Mouse (Mus musculus): ENCODE results near the gene Pop7. TPM values are rescaled to one million over a fixed set of nuclear protein-coding genes. Genes with fewer than 3 reads are reported as not detected.

Pop7 gene
- polyA plus RNA-seq, 1 experiment from 2014 or later: 28.3 TPM

- H3K4me1 ChIP-seq (ENCODE audit: control insufficient read depth, low read depth, low read length): no peaks in the 10 kb centered on the region
- WGBS (ENCODE audit: insufficient replicate concordance): 7% methylated on average over 17 of the region's 17 CpGs
- H3K36me3 ChIP-seq (ENCODE audit: control insufficient read depth, insufficient read depth): no peaks in the 10 kb centered on the region
- no peaks in the 10 kb centered on the region for H3K9me3 ChIP-seq (replicated peaks; ENCODE audit: control insufficient read depth, low read length)
- peak overlapping the region; percentile 49 for H3K4me3 ChIP-seq (ENCODE audit: low read depth, low read length)
- peak overlapping the region; percentile 37; the same call in 1 of the 2 replicates for H3K9ac ChIP-seq (ENCODE audit: low read depth, low read length)
- peaks cover 15% of the 10 kb centered on the region for H3K27me3 ChIP-seq (ENCODE audit: control insufficient read depth, insufficient read depth, low read depth, low read length)
- no peak overlapping the region for H3K27ac ChIP-seq (ENCODE audit: low read length)
- H3K4me2 ChIP-seq (ENCODE audit: low read depth, low read length): peak overlapping the region; percentile 41
- ATAC-seq (ENCODE audit: low read depth): no peak
These were observed 16.5 kb downstream of the Pop7 start for GRCm38 (mm10) chr5:137485851-137486155.

GRCm38 (mm10) chr5:137485071-137485850 lies 17.1 kb downstream of the Pop7 start:
- peak overlapping the region; percentile 37; the same call in 1 of the 2 replicates for H3K9ac ChIP-seq (ENCODE audit: low read depth, low read length)
- no peaks in the 10 kb centered on the region for H3K4me1 ChIP-seq (ENCODE audit: control insufficient read depth, low read depth, low read length)
- H3K4me2 ChIP-seq (ENCODE audit: low read depth, low read length): peak overlapping the region; percentile 41
- H3K27me3 ChIP-seq (ENCODE audit: control insufficient read depth, insufficient read depth, low read depth, low read length): peaks cover 15% of the 10 kb centered on the region
- no peak for ATAC-seq (ENCODE audit: low read depth)
- H3K36me3 ChIP-seq (ENCODE audit: control insufficient read depth, insufficient read depth): no peaks in the 10 kb centered on the region
- H3K27ac ChIP-seq (ENCODE audit: low read length): no peak overlapping the region
- 16% methylated on average over 30 of the region's 30 CpGs for WGBS (ENCODE audit: insufficient replicate concordance)
- H3K9me3 ChIP-seq (replicated peaks; ENCODE audit: control insufficient read depth, low read length): no peaks in the 10 kb centered on the region
- H3K4me3 ChIP-seq (ENCODE audit: low read depth, low read length): peak overlapping the region; percentile 49

GRCm38 (mm10) chr5:137481897-137482296 lies 20.4 kb downstream of the Pop7 start:
- Histone ChIP-seq H3K36me3 (ENCODE audit: control insufficient read depth, insufficient read depth) (no peaks in the 10 kb centered on the region), H3K4me1 (ENCODE audit: control insufficient read depth, low read depth, low read length) (no peaks in the 10 kb centered on the region), H3K4me2 (ENCODE audit: low read depth, low read length) (no peak overlapping the region), H3K9me3 (replicated peaks; ENCODE audit: control insufficient read depth, low read length) (no peaks in the 10 kb centered on the region), H3K4me3 (ENCODE audit: low read depth, low read length) (no peak overlapping the region), H3K27me3 (ENCODE audit: control insufficient read depth, insufficient read depth, low read depth, low read length) (peaks cover 15% of the 10 kb centered on the region), H3K27ac (ENCODE audit: low read length) (peak overlapping the region; percentile 69), H3K9ac (ENCODE audit: low read depth, low read length) (no peak overlapping the region)
- WGBS (ENCODE audit: insufficient replicate concordance): 43% methylated on average over 8 of the region's 8 CpGs
- ATAC-seq (ENCODE audit: low read depth): peak; percentile 86

GRCm38 (mm10) chr5:137481138-137481537 lies 21.2 kb downstream of the Pop7 start:
- H3K4me2 ChIP-seq (ENCODE audit: low read depth, low read length): no peak overlapping the region
- no peak overlapping the region for H3K9ac ChIP-seq (ENCODE audit: low read depth, low read length)
- no peak overlapping the region for H3K4me3 ChIP-seq (ENCODE audit: low read depth, low read length)
- no peak for ATAC-seq (ENCODE audit: low read depth)
- H3K27me3 ChIP-seq (ENCODE audit: control insufficient read depth, insufficient read depth, low read depth, low read length): peaks cover 13% of the 10 kb centered on the region
- H3K9me3 ChIP-seq (replicated peaks; ENCODE audit: control insufficient read depth, low read length): no peaks in the 10 kb centered on the region
- no peaks in the 10 kb centered on the region for H3K4me1 ChIP-seq (ENCODE audit: control insufficient read depth, low read depth, low read length)
- H3K36me3 ChIP-seq (ENCODE audit: control insufficient read depth, insufficient read depth): no peaks in the 10 kb centered on the region
- H3K27ac ChIP-seq (ENCODE audit: low read length): peak overlapping the region; percentile 69; the same call in 1 of the 2 replicates

GRCm38 (mm10) chr5:137476964-137477363 lies 25.4 kb downstream of the Pop7 start, which contains the start of gene Zan:
Zan (minus strand) TSS chr5:137477064.
- no peak for ATAC-seq (ENCODE audit: low read depth)
- H3K27ac ChIP-seq (ENCODE audit: low read length): no peak within 1 kb of the TSS
- WGBS (ENCODE audit: insufficient replicate concordance): 58% methylated on average over 5 of the region's 5 CpGs
- no peaks in the 10 kb centered on the region for H3K9me3 ChIP-seq (replicated peaks; ENCODE audit: control insufficient read depth, low read length)
- H3K4me3 ChIP-seq (ENCODE audit: low read depth, low read length): no peak within 1 kb of the TSS
- no peak within 1 kb of the TSS for H3K4me2 ChIP-seq (ENCODE audit: low read depth, low read length)
- H3K36me3 ChIP-seq (ENCODE audit: control insufficient read depth, insufficient read depth): no peaks in the 10 kb centered on the region
- no peak within 1 kb of the TSS for H3K9ac ChIP-seq (ENCODE audit: low read depth, low read length)
- H3K4me1 ChIP-seq (ENCODE audit: control insufficient read depth, low read depth, low read length): no peaks in the 10 kb centered on the region
- no peaks in the 10 kb centered on the region for H3K27me3 ChIP-seq (ENCODE audit: control insufficient read depth, insufficient read depth, low read depth, low read length)

- no peaks in the 10 kb centered on the region for H3K27me3 ChIP-seq (ENCODE audit: control insufficient read depth, insufficient read depth, low read depth, low read length)
- H3K36me3 ChIP-seq (ENCODE audit: control insufficient read depth, insufficient read depth): no peaks in the 10 kb centered on the region
- no peak for ATAC-seq (ENCODE audit: low read depth)
- no peaks in the 10 kb centered on the region for H3K9me3 ChIP-seq (replicated peaks; ENCODE audit: control insufficient read depth, low read length)
- no peak overlapping the region for H3K27ac ChIP-seq (ENCODE audit: low read length)
- H3K4me3 ChIP-seq (ENCODE audit: low read depth, low read length): no peak overlapping the region
- no peak overlapping the region for H3K9ac ChIP-seq (ENCODE audit: low read depth, low read length)
- no peaks in the 10 kb centered on the region for H3K4me1 ChIP-seq (ENCODE audit: control insufficient read depth, low read depth, low read length)
- no peak overlapping the region for H3K4me2 ChIP-seq (ENCODE audit: low read depth, low read length)
- WGBS (ENCODE audit: insufficient replicate concordance): 45% methylated on average over 2 of the region's 2 CpGs
These were observed 28.0 kb downstream of the Pop7 start for GRCm38 (mm10) chr5:137474351-137474750.

GRCm38 (mm10) chr5:137472252-137472904 lies 29.9 kb downstream of the Pop7 start:
- 28% methylated on average over 5 of the region's 5 CpGs for WGBS (ENCODE audit: insufficient replicate concordance)
- no peak for ATAC-seq (ENCODE audit: low read depth)
- no peak overlapping the region for H3K4me2 ChIP-seq (ENCODE audit: low read depth, low read length)

GRCm38 (mm10) chr5:137466946-137467345 lies 35.4 kb downstream of the Pop7 start:
- no peak overlapping the region for H3K27ac ChIP-seq (ENCODE audit: low read length)
- H3K4me1 ChIP-seq (ENCODE audit: control insufficient read depth, low read depth, low read length): no peaks in the 10 kb centered on the region
- WGBS (ENCODE audit: insufficient replicate concordance): 78% methylated on average over 6 of the region's 6 CpGs
- H3K27me3 ChIP-seq (ENCODE audit: control insufficient read depth, insufficient read depth, low read depth, low read length): no peaks in the 10 kb centered on the region
- no peaks in the 10 kb centered on the region for H3K36me3 ChIP-seq (ENCODE audit: control insufficient read depth, insufficient read depth)
- H3K9me3 ChIP-seq (replicated peaks; ENCODE audit: control insufficient read depth, low read length): no peaks in the 10 kb centered on the region
- H3K4me3 ChIP-seq (ENCODE audit: low read depth, low read length): no peak overlapping the region
- no peak overlapping the region for H3K9ac ChIP-seq (ENCODE audit: low read depth, low read length)
- H3K4me2 ChIP-seq (ENCODE audit: low read depth, low read length): no peak overlapping the region
- no peak for ATAC-seq (ENCODE audit: low read depth)

More at GRCm38 (mm10) chr5:137472252-137472904, 29.9 kb downstream of the Pop7 start:
- no peak overlapping the region for H3K27ac ChIP-seq (ENCODE audit: low read length)
- H3K4me1 ChIP-seq (ENCODE audit: control insufficient read depth, low read depth, low read length): no peaks in the 10 kb centered on the region
- H3K9ac ChIP-seq (ENCODE audit: low read depth, low read length): no peak overlapping the region
- H3K27me3 ChIP-seq (ENCODE audit: control insufficient read depth, insufficient read depth, low read depth, low read length): no peaks in the 10 kb centered on the region
- no peaks in the 10 kb centered on the region for H3K36me3 ChIP-seq (ENCODE audit: control insufficient read depth, insufficient read depth)
- no peaks in the 10 kb centered on the region for H3K9me3 ChIP-seq (replicated peaks; ENCODE audit: control insufficient read depth, low read length)
- no peak overlapping the region for H3K4me3 ChIP-seq (ENCODE audit: low read depth, low read length)

GRCm38 (mm10) chr5:137465049-137465448 lies 37.3 kb downstream of the Pop7 start:
- WGBS (ENCODE audit: insufficient replicate concordance): 49% methylated on average over 3 of the region's 3 CpGs

More at GRCm38 (mm10) chr5:137465049-137465448, 37.3 kb downstream of the Pop7 start:
- Histone ChIP-seq H3K9ac (ENCODE audit: low read depth, low read length) (no peak overlapping the region), H3K9me3 (replicated peaks; ENCODE audit: control insufficient read depth, low read length) (no peaks in the 10 kb centered on the region), H3K4me2 (ENCODE audit: low read depth, low read length) (no peak overlapping the region), H3K4me3 (ENCODE audit: low read depth, low read length) (no peak overlapping the region), H3K27ac (ENCODE audit: low read length) (no peak overlapping the region), H3K27me3 (ENCODE audit: control insufficient read depth, insufficient read depth, low read depth, low read length) (no peaks in the 10 kb centered on the region), H3K4me1 (ENCODE audit: control insufficient read depth, low read depth, low read length) (no peaks in the 10 kb centered on the region), H3K36me3 (ENCODE audit: control insufficient read depth, insufficient read depth) (no peaks in the 10 kb centered on the region)
- ATAC-seq (ENCODE audit: low read depth): no peak
